Mouse (Mus musculus): ENCODE data around the gene Snx30. TPM values are rescaled to one million over a fixed set of nuclear protein-coding genes. Genes with fewer than 3 reads are reported as not detected.

Gene Snx30
- polyA plus RNA-seq, 1 experiment from 2014 or later = 3.5 TPM

DNA sequence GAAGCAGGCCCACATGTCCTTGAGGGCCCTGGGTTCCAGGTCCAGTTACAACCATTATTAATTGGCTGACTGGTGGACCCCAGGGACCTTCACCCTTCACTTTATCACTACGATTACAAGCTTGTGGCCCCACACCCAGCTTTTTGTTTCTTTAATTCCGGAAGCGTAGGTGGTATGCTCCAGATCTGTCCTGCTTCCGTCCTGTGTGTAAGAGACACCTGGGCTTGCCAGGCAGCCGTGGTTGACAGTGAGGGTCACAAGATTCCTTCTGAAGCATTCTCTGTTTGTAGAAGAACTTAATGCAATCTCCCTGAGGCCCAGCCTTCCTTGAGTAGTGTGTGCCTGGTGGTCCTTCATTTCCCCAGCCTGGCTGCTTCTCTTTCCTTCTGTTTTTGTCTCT lies 19.2 kb downstream of the Snx30 start:
- WGBS (ENCODE audit: insufficient replicate concordance) = 78% methylated on average over 5 of the region's 5 CpGs
- ATAC-seq = no peak
- no peaks in the 10 kb centered on the region; the same call in 1 of the 2 replicates for H3K36me3 ChIP-seq (replicated peaks; ENCODE audit: insufficient read depth, low read length)
- no peak overlapping the region for H3K27ac ChIP-seq (ENCODE audit: low read depth)
- H3K27me3 ChIP-seq (ENCODE audit: insufficient read depth, low read length) = no peaks in the 10 kb centered on the region
- 0 out of 2 replicates have a peak, but pooled peaks cover 8% of the 10 kb centered on the region for H3K4me1 ChIP-seq (ENCODE audit: insufficient read depth)
- no peak for TF ChIP-seq CTCF (IDR thresholded peaks at IDR 0.05; ENCODE audit: low read depth)
- no peak for TF ChIP-seq EP300 (IDR thresholded peaks at IDR 0.05; ENCODE audit: low read depth)
- no peak for DNase-seq
- no peak overlapping the region for H3K4me3 ChIP-seq (ENCODE audit: low read depth, low read length)
- no peaks in the 10 kb centered on the region for H3K9me3 ChIP-seq (ENCODE audit: low read length)
- no peak overlapping the region for H3K4me2 ChIP-seq (ENCODE audit: low read depth, low read length)
- H3K9ac ChIP-seq (replicated peaks) = no peak overlapping the region

DNA sequence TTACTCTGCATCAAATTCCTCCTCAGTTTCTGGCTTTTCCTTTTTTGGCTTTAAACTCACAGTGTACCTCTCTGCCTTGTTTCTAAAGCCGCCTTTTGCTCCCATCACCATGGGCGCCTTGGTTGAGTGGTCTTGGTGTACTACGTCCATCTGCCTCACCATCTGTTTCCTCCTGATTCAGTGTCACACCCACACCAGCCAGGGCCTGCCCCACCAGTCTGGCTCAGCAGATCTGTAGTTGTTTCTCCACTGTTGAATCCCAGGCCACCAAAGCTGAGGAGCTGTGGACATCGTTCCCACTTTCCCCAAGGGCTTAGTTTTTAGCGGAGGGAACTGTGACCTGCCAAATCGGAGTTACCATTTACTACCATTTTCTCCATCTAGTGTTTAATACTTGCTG lies 20.0 kb downstream of the Snx30 start:
- H3K9ac ChIP-seq (replicated peaks) = no peak overlapping the region
- H3K36me3 ChIP-seq (replicated peaks; ENCODE audit: insufficient read depth, low read length) = no peaks in the 10 kb centered on the region; the same call in 1 of the 2 replicates
- TF ChIP-seq EP300 (IDR thresholded peaks at IDR 0.05; ENCODE audit: low read depth) = no peak
- no peaks in the 10 kb centered on the region for H3K27me3 ChIP-seq (ENCODE audit: insufficient read depth, low read length)
- DNase-seq (no peak), ATAC-seq (peak; percentile 59)
- H3K4me2 ChIP-seq (ENCODE audit: low read depth, low read length) = no peak overlapping the region
- 59% methylated on average over 6 of the region's 6 CpGs for WGBS (ENCODE audit: insufficient replicate concordance)
- H3K27ac ChIP-seq (ENCODE audit: low read depth) = no peak overlapping the region
- H3K4me1 ChIP-seq (ENCODE audit: insufficient read depth) = 0 out of 2 replicates have a peak, but pooled peaks cover 8% of the 10 kb centered on the region
- H3K9me3 ChIP-seq (ENCODE audit: low read length) = no peaks in the 10 kb centered on the region
- no peak overlapping the region for H3K4me3 ChIP-seq (ENCODE audit: low read depth, low read length)

DNA sequence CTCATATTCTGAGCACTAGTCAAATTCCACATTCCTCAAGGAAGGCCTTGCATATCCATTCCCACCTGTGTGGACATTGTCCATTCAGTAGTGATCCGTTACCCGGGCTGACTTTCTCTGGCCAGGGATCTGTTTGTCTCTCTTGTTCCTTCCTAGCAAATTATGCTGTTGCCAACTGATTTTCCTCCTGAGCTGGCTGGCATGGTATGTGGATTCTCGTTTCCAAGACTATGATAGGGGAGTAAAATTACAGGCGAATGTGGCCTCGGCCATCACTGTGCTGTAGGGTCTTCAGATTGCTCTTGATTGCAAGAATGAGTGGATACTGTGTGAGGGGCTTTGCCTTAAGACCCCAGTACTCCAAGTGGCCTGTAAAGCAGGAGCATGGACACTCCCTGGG lies 20.7 kb downstream of the Snx30 start:
- H3K36me3 ChIP-seq (replicated peaks; ENCODE audit: insufficient read depth, low read length) = no peaks in the 10 kb centered on the region; the same call in 1 of the 2 replicates
- DNase-seq (no peak), ATAC-seq (no peak)
- no peak overlapping the region for H3K27ac ChIP-seq (ENCODE audit: low read depth)
- TF ChIP-seq EP300 (IDR thresholded peaks at IDR 0.05; ENCODE audit: low read depth) = no peak
- no peak for TF ChIP-seq CTCF (IDR thresholded peaks at IDR 0.05; ENCODE audit: low read depth)
- H3K27me3 ChIP-seq (ENCODE audit: insufficient read depth, low read length) = no peaks in the 10 kb centered on the region
- no peak overlapping the region for H3K4me2 ChIP-seq (ENCODE audit: low read depth, low read length)
- WGBS (ENCODE audit: insufficient replicate concordance) = 88% methylated on average over 5 of the region's 5 CpGs
- no peaks in the 10 kb centered on the region for H3K9me3 ChIP-seq (ENCODE audit: low read length)
- H3K4me3 ChIP-seq (ENCODE audit: low read depth, low read length) = no peak overlapping the region
- 0 out of 2 replicates have a peak, but pooled peaks cover 8% of the 10 kb centered on the region for H3K4me1 ChIP-seq (ENCODE audit: insufficient read depth)
- no peak overlapping the region for H3K9ac ChIP-seq (replicated peaks)

DNA sequence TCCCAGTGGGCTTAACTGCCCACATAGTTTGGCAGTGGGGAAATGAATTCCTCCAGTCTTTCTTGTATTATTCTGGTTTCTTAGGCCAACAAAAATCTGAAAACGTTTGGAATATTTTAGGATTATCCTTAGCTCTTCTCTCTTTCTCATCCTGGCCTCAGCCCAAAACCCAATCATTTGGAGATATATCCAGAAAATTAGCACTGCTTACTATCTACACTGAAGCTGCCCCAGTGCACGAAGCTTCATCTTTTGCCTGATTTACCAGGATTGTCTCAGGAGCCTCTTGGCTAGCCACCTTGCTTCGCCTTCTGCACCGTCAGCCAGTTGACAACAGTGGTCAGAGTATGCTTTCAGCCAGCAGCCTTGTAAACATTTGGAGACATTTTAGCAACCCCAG lies 23.4 kb downstream of the Snx30 start:
- no peak overlapping the region for H3K4me3 ChIP-seq (ENCODE audit: low read depth, low read length)
- no peak overlapping the region for H3K9ac ChIP-seq (replicated peaks)
- 75% methylated on average over 4 of the region's 4 CpGs for WGBS (ENCODE audit: insufficient replicate concordance)
- no peak overlapping the region for H3K27ac ChIP-seq (ENCODE audit: low read depth)
- no peak overlapping the region for H3K4me2 ChIP-seq (ENCODE audit: low read depth, low read length)
- ATAC-seq (no peak), DNase-seq (no peak)
- no peaks in the 10 kb centered on the region; the same call in 1 of the 2 replicates for H3K36me3 ChIP-seq (replicated peaks; ENCODE audit: insufficient read depth, low read length)
- H3K9me3 ChIP-seq (ENCODE audit: low read length) = no peaks in the 10 kb centered on the region
- H3K27me3 ChIP-seq (ENCODE audit: insufficient read depth, low read length) = no peaks in the 10 kb centered on the region
- TF ChIP-seq EP300 (IDR thresholded peaks at IDR 0.05; ENCODE audit: low read depth) (no peak), CTCF (IDR thresholded peaks at IDR 0.05; ENCODE audit: low read depth) (no peak)
- no peaks in the 10 kb centered on the region for H3K4me1 ChIP-seq (ENCODE audit: insufficient read depth)

DNA sequence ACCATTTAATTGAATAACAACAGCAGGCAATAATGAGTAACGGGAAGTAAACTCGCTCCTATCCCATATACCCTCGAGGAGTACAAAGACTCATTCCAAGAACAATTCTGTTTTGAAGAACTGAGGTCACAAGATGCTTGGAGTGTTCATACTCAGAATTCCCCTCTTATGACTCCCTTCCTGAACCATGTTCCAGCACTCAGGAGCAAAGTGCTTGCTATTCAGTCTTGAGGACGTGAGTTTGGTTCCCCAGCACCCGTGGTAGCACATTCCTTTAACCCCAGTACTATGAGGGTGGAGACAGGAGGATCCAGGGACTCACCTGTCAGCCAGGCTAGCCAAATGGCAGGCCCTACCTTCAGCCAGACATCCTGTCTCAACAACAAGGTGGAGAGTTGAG lies 25.4 kb downstream of the Snx30 start:
- Histone ChIP-seq H3K9me3 (ENCODE audit: low read length) (no peaks in the 10 kb centered on the region), H3K27ac (ENCODE audit: low read depth) (no peak overlapping the region), H3K36me3 (replicated peaks; ENCODE audit: insufficient read depth, low read length) (peaks cover 5% of the 10 kb centered on the region), H3K4me3 (ENCODE audit: low read depth, low read length) (no peak overlapping the region), H3K4me1 (ENCODE audit: insufficient read depth) (no peaks in the 10 kb centered on the region), H3K27me3 (ENCODE audit: insufficient read depth, low read length) (no peaks in the 10 kb centered on the region), H3K9ac (replicated peaks) (no peak overlapping the region), H3K4me2 (ENCODE audit: low read depth, low read length) (no peak overlapping the region)
- WGBS (ENCODE audit: insufficient replicate concordance) = 85% methylated on average over 5 of the region's 5 CpGs
- ATAC-seq (no peak), DNase-seq (no peak)
- no peak for TF ChIP-seq CTCF (IDR thresholded peaks at IDR 0.05; ENCODE audit: low read depth)
- no peak for TF ChIP-seq EP300 (IDR thresholded peaks at IDR 0.05; ENCODE audit: low read depth)

GRCm38 (mm10) chr4:59832810-59833209 lies 27.2 kb downstream of the Snx30 start:
- H3K27ac ChIP-seq (ENCODE audit: low read depth) = no peak overlapping the region
- H3K27me3 ChIP-seq (ENCODE audit: insufficient read depth, low read length) = no peaks in the 10 kb centered on the region
- H3K4me3 ChIP-seq (ENCODE audit: low read depth, low read length) = no peak overlapping the region
- no peak for DNase-seq
- no peaks in the 10 kb centered on the region for H3K4me1 ChIP-seq (ENCODE audit: insufficient read depth)
- H3K36me3 ChIP-seq (replicated peaks; ENCODE audit: insufficient read depth, low read length) = peaks cover 5% of the 10 kb centered on the region; the same call in 1 of the 2 replicates
- H3K4me2 ChIP-seq (ENCODE audit: low read depth, low read length) = no peak overlapping the region
- WGBS (ENCODE audit: insufficient replicate concordance) = 46% methylated on average over 6 of the region's 6 CpGs
- no peaks in the 10 kb centered on the region for H3K9me3 ChIP-seq (ENCODE audit: low read length)
- H3K9ac ChIP-seq (replicated peaks) = no peak overlapping the region
- ATAC-seq = no peak
- no peak for TF ChIP-seq CTCF (IDR thresholded peaks at IDR 0.05; ENCODE audit: low read depth)
- no peak for TF ChIP-seq EP300 (IDR thresholded peaks at IDR 0.05; ENCODE audit: low read depth)

GRCm38 (mm10) chr4:59837659-59838058 lies 32.0 kb downstream of the Snx30 start:
- 40% methylated on average over 7 of the region's 7 CpGs for WGBS (ENCODE audit: insufficient replicate concordance)
- Histone ChIP-seq H3K9me3 (ENCODE audit: low read length) (no peaks in the 10 kb centered on the region), H3K27ac (ENCODE audit: low read depth) (peak overlapping the region; percentile 55), H3K36me3 (replicated peaks; ENCODE audit: insufficient read depth, low read length) (peaks cover 5% of the 10 kb centered on the region; the same call in 1 of the 2 replicates), H3K27me3 (ENCODE audit: insufficient read depth, low read length) (no peaks in the 10 kb centered on the region), H3K4me2 (ENCODE audit: low read depth, low read length) (peak overlapping the region; percentile 30; the same call in 1 of the 2 replicates), H3K4me3 (ENCODE audit: low read depth, low read length) (no peak overlapping the region), H3K9ac (replicated peaks) (no peak overlapping the region), H3K4me1 (ENCODE audit: insufficient read depth) (peaks cover 9% of the 10 kb centered on the region)
- TF ChIP-seq EP300 (IDR thresholded peaks at IDR 0.05; ENCODE audit: low read depth) = no peak
- DNase-seq (no peak), ATAC-seq (no peak)

Measured in liver, postnatal 0 days (tissue).